Mouse (Mus musculus): ENCODE data around the gene Tmem240. TPM values are rescaled to one million over a fixed set of nuclear protein-coding genes. Genes with fewer than 3 reads are reported as not detected.

Gene Tmem240
- polyA plus RNA-seq, 1 experiment from 2014 or later = 12.0 TPM

DNA sequence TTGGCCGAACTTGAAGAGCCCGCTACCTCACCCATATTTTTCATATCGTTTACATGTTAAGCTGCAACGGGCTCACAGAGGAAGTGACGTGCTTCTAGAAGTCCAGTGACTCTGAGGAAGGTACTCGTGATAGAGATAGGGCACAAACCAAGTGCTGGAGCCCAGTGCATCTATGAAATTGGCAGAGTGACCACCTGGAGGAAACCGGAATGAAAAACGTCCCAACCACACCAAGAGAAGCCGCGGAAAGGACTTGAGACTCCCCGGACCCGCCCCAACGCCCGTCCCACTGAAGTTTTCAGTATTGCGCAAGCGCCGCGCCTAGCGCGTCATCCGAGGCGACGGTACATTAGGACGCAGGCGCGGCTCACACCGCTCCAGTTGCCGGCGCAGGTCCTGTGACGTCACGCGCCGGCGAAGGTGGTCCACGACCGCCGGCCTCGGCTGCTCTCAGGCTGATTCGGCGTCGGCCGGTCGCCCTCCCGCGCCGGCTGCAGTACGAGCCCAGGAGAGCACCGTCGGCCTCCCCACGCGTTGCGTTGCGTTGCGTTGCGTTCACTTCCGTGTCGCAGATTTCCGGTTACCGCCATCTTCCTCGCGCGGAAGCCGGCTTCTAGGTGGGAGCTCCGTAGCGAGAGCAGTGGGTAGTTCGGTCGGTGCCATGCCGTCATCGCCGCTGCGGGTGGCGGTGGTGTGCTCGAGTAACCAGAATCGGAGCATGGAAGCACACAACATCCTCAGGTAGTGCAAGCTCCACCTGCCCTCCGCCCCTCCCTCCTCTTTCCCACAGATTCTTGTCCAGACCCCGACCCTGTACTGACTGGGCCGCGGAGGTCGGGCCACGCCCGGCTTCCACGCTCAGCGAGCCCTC lies 29.6 kb upstream of the Tmem240 start, which contains the start of gene Ssu72:
Gene Ssu72, plus strand, starts transcription at position 80 of the 871 bp plus-strand sequence.
- WGBS = under 1% methylated on average over 83 of the region's 83 CpGs
- ATAC-seq (ENCODE audit: low FRiP score) = peak; percentile 97
- Histone ChIP-seq H3K9me3 (no peaks in the 10 kb centered on the region), H3K27me3 (no peaks in the 10 kb centered on the region), H3K4me3 (peak within 1 kb of the TSS; percentile 97), H3K4me2 (peak within 1 kb of the TSS; percentile 87), H3K36me3 (no peaks in the 10 kb centered on the region), H3K9ac (peak within 1 kb of the TSS; percentile 98), H3K4me1 (replicated peaks) (peaks cover 31% of the 10 kb centered on the region), H3K27ac (peak within 1 kb of the TSS; percentile 96)

DNA sequence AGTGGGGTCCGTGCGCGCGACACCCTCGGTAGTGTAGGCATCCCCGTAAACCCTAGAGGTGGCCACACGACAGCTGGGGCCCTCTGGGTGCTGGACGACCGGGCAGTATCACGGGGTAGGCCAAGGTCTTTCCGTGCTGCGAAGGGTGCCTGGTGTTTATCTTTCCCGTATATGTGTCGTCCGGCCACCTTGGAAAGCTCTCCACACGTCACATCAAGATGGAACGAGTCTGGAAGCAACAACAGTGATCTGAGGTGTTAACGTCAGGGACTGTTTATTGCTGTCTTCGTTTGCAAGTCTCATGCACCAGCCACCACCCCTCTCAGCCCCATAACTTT lies 29.0 kb upstream of the Tmem240 start:
- no peaks in the 10 kb centered on the region for H3K36me3 ChIP-seq
- H3K27ac ChIP-seq = peak overlapping the region; percentile 96
- H3K4me2 ChIP-seq = peak overlapping the region; percentile 87
- H3K9me3 ChIP-seq = no peaks in the 10 kb centered on the region
- H3K4me1 ChIP-seq (replicated peaks) = peaks cover 37% of the 10 kb centered on the region
- no peak for ATAC-seq (ENCODE audit: low FRiP score)
- peak overlapping the region; percentile 97 for H3K4me3 ChIP-seq
- 1% methylated on average over 19 of the region's 19 CpGs for WGBS
- no peaks in the 10 kb centered on the region for H3K27me3 ChIP-seq
- peak overlapping the region; percentile 98 for H3K9ac ChIP-seq

DNA sequence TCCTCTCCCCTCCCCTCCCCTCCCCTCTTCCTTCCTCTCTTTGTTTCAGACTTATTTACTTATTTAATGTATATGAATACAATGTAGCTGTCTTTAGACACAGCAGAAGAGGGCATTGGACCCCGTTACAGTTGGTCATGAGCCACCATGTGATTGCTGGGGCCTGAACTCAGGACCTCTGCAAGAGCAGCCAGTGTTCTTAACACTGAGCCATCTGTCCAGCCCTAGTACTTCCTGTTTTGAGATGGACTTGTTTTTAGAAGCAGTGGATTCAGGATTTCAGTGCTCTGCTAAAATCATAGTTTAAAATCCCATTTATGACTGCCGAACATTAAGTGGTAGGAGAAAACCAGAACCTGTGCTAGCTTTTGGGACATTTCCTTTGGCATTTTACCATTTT lies 26.0 kb upstream of the Tmem240 start:
- no peaks in the 10 kb centered on the region for H3K36me3 ChIP-seq
- H3K4me3 ChIP-seq = no peak overlapping the region
- ATAC-seq (ENCODE audit: low FRiP score) = no peak
- H3K4me2 ChIP-seq = no peak overlapping the region
- peaks cover 46% of the 10 kb centered on the region for H3K4me1 ChIP-seq (replicated peaks)
- WGBS = 83% methylated on average over 2 of the region's 2 CpGs
- H3K9ac ChIP-seq = no peak overlapping the region
- no peaks in the 10 kb centered on the region for H3K9me3 ChIP-seq
- H3K27me3 ChIP-seq = no peaks in the 10 kb centered on the region
- H3K27ac ChIP-seq = no peak overlapping the region

DNA sequence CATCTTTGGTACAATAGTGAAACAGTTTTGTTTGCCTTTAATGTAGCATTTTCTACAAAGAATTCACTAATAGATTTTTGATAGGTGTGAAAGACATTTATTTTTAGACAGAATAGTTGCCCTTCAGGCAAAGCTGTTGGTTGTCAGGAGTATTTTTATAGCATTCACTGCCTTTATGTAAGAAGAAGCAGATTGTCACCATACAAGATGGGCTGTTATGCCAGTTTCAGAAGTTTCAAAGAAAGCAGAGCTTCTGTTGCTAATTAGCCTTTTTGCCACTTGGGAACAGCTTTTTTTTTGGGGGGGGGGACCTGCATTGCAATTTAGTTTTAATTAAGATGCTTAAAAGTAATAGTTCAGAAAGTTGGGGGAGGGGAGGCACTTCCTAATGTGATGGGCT lies 25.6 kb upstream of the Tmem240 start:
- Histone ChIP-seq H3K9me3 (no peaks in the 10 kb centered on the region), H3K27ac (no peak overlapping the region), H3K4me3 (no peak overlapping the region), H3K36me3 (no peaks in the 10 kb centered on the region), H3K27me3 (no peaks in the 10 kb centered on the region), H3K9ac (no peak overlapping the region), H3K4me1 (replicated peaks) (peaks cover 46% of the 10 kb centered on the region), H3K4me2 (no peak overlapping the region)
- no peak for ATAC-seq (ENCODE audit: low FRiP score)

DNA sequence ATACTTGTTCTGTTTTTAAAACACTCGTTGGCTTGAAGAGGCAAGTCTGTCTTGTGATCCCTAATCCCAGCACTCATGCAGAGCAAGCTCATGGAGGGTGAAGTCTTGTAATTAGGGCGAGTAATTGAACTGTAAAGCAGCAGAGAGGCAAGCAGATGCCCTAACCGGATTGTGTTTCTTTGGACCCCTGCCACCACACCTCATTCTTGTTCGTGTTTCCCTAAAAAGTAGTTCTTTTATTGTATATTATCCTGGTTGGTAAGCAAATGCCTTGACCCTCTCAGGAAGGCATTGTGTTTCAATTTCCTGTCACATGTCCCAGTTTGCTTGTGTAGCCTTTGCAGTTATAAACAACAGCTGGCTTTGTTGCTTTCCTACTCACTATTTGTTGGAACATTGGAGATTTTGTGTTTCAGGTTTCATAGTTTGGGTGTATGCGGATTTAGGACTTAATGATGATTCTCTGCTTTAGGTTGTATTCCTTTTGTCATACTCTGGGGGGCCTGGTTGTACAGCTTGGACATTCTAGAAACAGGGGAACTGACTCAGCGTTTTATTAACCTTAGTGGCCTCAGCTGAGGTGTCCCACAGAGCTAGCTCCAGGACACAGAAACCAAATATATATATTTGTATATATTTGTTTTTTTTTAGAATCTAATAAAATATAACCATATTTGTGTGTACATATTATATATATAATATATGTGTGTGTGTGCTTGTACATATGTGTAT lies 23.9 kb upstream of the Tmem240 start:
- Histone ChIP-seq H3K4me3 (no peak overlapping the region), H3K9ac (no peak overlapping the region), H3K36me3 (peaks cover 8% of the 10 kb centered on the region), H3K4me1 (replicated peaks) (peaks cover 40% of the 10 kb centered on the region), H3K27me3 (no peaks in the 10 kb centered on the region), H3K9me3 (no peaks in the 10 kb centered on the region), H3K27ac (0 out of 2 replicates have a peak overlapping the region, but pooled peaks have one; percentile 14), H3K4me2 (no peak overlapping the region)
- 75% methylated on average over 6 of the region's 6 CpGs for WGBS
- ATAC-seq (ENCODE audit: low FRiP score) = no peak

DNA sequence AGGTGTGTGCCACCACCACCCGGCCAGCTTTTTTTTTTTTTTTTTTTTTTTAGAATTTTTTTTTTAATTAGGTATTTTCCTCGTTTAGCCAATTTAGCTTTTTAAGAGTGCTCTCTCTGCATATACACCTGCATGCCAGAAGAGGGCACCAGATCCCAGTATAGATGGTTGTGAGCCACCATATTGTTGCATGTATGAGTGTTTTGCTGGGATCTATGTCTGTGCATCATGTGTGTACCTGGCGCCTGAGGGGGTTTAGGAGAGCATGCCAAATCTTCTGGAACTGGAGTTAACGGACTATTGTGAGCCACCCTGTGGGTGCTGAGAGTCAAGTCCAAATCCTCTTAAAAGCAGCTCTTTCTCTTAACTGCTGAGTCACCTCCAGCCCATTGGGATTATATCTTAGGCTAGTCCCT lies 12.9 kb upstream of the Tmem240 start:
- no peaks in the 10 kb centered on the region for H3K27me3 ChIP-seq
- H3K9ac ChIP-seq = no peak overlapping the region
- no peak for ATAC-seq (ENCODE audit: low FRiP score)

DNA sequence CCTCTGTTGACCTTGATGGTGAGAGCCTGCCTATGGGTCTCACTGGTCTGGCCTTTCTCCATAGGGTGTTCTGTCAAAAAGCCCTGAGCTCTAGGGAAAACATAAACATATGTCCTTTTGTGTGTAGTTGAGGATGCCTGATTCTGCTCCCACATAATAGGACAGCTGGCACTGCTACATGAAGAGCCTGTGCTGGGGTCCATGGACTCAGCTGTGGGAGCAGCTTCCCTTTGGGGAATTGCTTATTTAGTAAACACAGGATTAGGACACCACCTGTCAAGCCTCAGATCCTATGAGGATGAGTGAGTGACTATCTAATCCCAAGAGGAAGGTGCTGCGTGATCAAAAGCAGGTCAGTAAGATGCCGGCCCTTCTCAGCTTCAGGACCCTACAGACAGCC lies 6.6 kb upstream of the Tmem240 start:
- no peaks in the 10 kb centered on the region for H3K9me3 ChIP-seq
- 59% methylated on average over 2 of the region's 2 CpGs for WGBS
- no peak overlapping the region for H3K4me2 ChIP-seq
- H3K4me3 ChIP-seq = no peak overlapping the region
- H3K27ac ChIP-seq = no peak overlapping the region; the same call in 1 of the 2 replicates
- H3K36me3 ChIP-seq = peaks cover 13% of the 10 kb centered on the region
- 0 out of 2 replicates have a peak overlapping the region, but pooled peaks have one; percentile 35 for H3K9ac ChIP-seq
- peaks cover 5% of the 10 kb centered on the region; the same call in 1 of the 2 replicates for H3K4me1 ChIP-seq (replicated peaks)
- ATAC-seq (ENCODE audit: low FRiP score) = no peak
- no peaks in the 10 kb centered on the region for H3K27me3 ChIP-seq

More for the DNA sequence above, 12.9 kb upstream of the Tmem240 start:
- H3K4me1 ChIP-seq (replicated peaks) = no peaks in the 10 kb centered on the region
- no peak overlapping the region for H3K4me2 ChIP-seq
- 67% methylated on average over 4 of the region's 4 CpGs for WGBS
- H3K36me3 ChIP-seq = peaks cover 20% of the 10 kb centered on the region
- no peaks in the 10 kb centered on the region for H3K9me3 ChIP-seq
- H3K27ac ChIP-seq = no peak overlapping the region
- no peak overlapping the region for H3K4me3 ChIP-seq

DNA sequence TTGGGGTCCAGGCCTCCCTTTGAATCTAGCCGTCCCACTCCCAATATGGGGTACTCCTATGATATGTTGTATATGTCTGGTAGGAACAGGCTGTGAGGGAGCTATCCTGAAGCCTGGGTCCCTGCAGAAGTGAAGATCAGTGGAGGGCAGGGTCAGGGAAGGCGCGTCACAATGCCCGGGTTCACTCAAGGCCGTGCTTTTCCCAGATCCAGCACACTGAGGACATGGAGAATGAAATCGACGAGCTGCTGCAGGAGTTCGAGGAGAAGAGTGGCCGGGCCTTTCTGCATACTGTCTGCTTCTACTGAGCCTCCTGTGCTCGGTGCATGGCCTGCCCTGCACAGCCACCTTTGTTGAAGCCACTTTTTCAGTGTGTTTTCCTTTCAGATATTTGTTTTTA lies 1.3 kb upstream of the Tmem240 start:
- H3K9me3 ChIP-seq = no peaks in the 10 kb centered on the region
- H3K27ac ChIP-seq = peak overlapping the region; percentile 96; the same call in 1 of the 2 replicates
- no peak overlapping the region for H3K9ac ChIP-seq
- H3K27me3 ChIP-seq = no peaks in the 10 kb centered on the region
- H3K4me1 ChIP-seq (replicated peaks) = peaks cover 41% of the 10 kb centered on the region
- H3K4me2 ChIP-seq = peak overlapping the region; percentile 96; the same call in 1 of the 2 replicates
- no peak for ATAC-seq (ENCODE audit: low FRiP score)
- WGBS = 86% methylated on average over 10 of the region's 10 CpGs
- H3K4me3 ChIP-seq = no peak overlapping the region
- H3K36me3 ChIP-seq = peaks cover 21% of the 10 kb centered on the region

DNA sequence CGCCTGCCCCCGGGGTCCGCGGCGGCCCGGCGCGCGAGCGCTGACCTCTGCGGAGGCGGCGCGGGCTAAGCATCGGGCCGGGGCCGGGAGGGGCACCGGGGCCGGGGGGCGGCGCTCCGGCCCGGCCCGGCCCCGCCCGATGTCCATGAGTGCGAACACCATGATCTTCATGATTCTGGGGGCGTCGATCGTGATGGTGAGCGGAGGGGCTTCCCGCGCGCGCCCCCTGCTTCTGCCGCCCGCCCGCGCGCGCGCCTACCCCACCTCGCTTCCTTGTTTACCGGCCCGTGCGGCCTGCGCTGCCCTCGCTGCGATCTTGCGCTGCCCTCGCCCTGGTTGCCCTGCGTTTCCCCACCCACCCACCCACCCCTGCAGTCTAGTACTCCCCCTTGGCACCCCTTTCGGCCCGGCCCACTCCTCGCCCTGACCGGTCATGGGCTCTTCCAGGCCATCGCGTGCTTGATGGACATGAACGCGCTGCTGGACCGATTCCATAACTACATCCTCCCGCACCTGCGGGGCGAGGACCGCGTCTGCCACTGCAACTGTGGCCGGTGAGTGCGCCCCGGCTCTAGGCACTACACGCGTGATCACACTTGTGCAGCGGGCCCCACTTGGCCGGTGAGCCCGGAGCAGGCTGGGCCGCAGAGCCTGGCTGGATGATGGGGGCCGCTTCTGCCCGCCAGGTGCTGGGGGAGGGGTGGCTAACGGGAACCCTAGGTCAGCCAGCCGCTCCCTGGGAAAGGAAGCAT lies 527 bp downstream of the Tmem240 start:
- peaks cover 39% of the 10 kb centered on the region for H3K36me3 ChIP-seq
- H3K4me2 ChIP-seq = peak overlapping the region; percentile 96
- H3K27ac ChIP-seq = peak overlapping the region; percentile 96
- H3K4me1 ChIP-seq (replicated peaks) = peaks cover 41% of the 10 kb centered on the region
- WGBS = 0% methylated on average over 50 of the region's 79 CpGs
- ATAC-seq (ENCODE audit: low FRiP score) = peak; percentile 61
- H3K9ac ChIP-seq = peak overlapping the region; percentile 96
- H3K27me3 ChIP-seq = no peaks in the 10 kb centered on the region
- H3K9me3 ChIP-seq = no peaks in the 10 kb centered on the region
- peak overlapping the region; percentile 81 for H3K4me3 ChIP-seq

DNA sequence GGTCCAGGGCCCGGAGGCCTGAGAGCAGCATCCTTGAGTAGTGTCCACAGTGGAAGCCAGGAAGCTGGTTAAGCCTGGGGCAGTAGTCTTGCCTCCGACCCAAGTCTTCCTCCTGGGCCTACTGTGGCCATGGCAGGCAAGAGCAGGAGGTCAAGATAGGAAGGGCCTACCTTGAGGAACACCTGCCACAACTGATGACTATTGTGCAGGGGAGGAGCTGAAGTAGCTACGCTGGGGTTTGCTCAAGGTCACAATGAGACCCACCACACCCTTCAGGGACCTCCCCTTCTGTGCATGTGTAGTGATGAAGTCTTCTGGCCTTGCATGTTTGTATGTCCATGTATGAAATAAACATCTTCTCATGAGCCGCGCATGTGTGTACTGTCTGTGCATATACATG lies 1.2 kb downstream of the Tmem240 start:
- Histone ChIP-seq H3K27me3 (no peaks in the 10 kb centered on the region), H3K27ac (peak overlapping the region; percentile 96), H3K9me3 (no peaks in the 10 kb centered on the region), H3K4me3 (peak overlapping the region; percentile 81), H3K4me1 (replicated peaks) (peaks cover 41% of the 10 kb centered on the region), H3K9ac (peak overlapping the region; percentile 96), H3K4me2 (peak overlapping the region; percentile 96), H3K36me3 (peaks cover 46% of the 10 kb centered on the region)
- ATAC-seq (ENCODE audit: low FRiP score) = 0 out of 2 replicates have a peak, but pooled peaks have one; percentile 3
- WGBS = 71% methylated on average over 5 of the region's 5 CpGs

DNA sequence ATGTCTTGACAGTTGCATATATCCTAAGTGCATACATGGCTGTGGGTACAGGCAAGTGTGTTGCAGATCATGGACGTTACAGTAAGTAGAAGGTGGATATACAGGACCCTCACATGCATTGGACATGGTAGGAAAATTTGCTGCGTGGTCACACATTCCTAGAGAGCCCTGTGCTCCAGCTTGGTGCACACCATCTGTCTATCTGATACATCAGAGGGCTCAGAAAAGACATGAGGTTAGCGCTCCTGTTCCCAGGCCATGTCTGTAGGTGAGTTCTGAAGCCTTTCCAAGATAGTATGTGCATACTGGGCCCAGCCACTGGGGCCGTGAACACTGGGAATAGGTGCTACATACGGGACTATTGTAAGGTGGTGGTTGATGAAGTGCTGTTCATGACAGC lies 1.8 kb downstream of the Tmem240 start:
- Histone ChIP-seq H3K27ac (0 out of 2 replicates have a peak overlapping the region, but pooled peaks have one; percentile 96), H3K27me3 (no peaks in the 10 kb centered on the region), H3K9ac (peak overlapping the region; percentile 96; the same call in 1 of the 2 replicates), H3K4me2 (peak overlapping the region; percentile 96), H3K9me3 (no peaks in the 10 kb centered on the region), H3K36me3 (peaks cover 52% of the 10 kb centered on the region), H3K4me1 (replicated peaks) (peaks cover 41% of the 10 kb centered on the region), H3K4me3 (peak overlapping the region; percentile 81)
- no peak for ATAC-seq (ENCODE audit: low FRiP score)
- WGBS = 89% methylated on average over 5 of the region's 5 CpGs

DNA sequence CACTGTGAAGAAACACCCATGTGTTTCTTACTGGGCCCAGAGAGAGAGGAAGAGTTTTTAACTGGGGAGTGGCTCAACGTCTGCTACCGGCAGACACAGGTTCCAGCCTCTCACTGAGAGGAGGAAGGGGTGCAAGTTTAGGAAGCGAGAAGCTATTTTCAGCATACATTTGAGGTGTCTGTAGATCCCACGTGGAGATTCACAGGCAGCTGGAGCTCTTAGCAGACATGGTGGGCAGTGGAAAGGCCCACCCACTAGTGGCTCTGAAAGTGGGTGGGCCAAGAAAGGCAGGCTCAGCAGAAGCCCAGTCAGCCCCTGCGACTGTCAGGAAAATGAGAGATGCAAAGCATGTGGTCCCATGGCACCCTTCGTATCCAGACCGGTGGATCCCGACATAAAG lies 3.7 kb downstream of the Tmem240 start:
- peaks cover 63% of the 10 kb centered on the region for H3K36me3 ChIP-seq
- WGBS = 72% methylated on average over 8 of the region's 8 CpGs
- no peak for ATAC-seq (ENCODE audit: low FRiP score)
- H3K4me2 ChIP-seq = no peak overlapping the region
- H3K9ac ChIP-seq = 0 out of 2 replicates have a peak overlapping the region, but pooled peaks have one; percentile 24
- H3K4me3 ChIP-seq = no peak overlapping the region
- H3K9me3 ChIP-seq = no peaks in the 10 kb centered on the region
- H3K4me1 ChIP-seq (replicated peaks) = peaks cover 39% of the 10 kb centered on the region
- H3K27me3 ChIP-seq = no peaks in the 10 kb centered on the region
- no peak overlapping the region for H3K27ac ChIP-seq

All from hindbrain, embryonic 13.5 days (tissue).